Mouse (Mus musculus): Measurements from ENCODE around the gene Fam243. TPM values are rescaled to one million over a fixed set of nuclear protein-coding genes. Genes with fewer than 3 reads are reported as not detected.
A peak's percentile ranks its signal among the peaks of the same experiment; 100 is the strongest.

Gene Fam243
- polyA plus RNA-seq, 1 experiment: not detected

GRCm38 (mm10) chr16:92324309-92325061 lies 3.2 kb upstream of the Fam243 start:
- no peak for DNase-seq (ENCODE audit: extremely low spot score in 1 of 2, low spot score in 1 of 2)

DNA sequence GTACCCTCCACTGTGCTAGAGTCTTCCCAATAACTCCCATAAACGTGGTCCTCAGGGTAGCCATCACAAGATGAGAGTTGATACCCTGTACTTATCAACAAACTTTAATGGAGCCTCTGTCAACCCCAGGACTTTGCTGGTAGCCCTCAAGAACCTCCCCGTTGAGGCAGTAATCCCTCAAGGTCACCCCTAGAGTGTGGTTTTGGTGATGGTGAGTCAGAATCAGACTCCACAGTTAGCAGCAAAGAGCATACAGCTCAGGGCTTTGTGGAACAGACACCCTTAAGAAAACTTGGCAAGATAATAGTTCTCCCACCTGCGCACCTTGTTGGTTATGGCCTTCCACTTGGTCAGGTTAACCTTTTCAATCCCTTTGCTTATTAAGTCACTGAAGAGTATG lies 880 bp downstream of the Fam243 start:
- DNase-seq (ENCODE audit: extremely low spot score in 1 of 2, low spot score in 1 of 2): no peak

DNA sequence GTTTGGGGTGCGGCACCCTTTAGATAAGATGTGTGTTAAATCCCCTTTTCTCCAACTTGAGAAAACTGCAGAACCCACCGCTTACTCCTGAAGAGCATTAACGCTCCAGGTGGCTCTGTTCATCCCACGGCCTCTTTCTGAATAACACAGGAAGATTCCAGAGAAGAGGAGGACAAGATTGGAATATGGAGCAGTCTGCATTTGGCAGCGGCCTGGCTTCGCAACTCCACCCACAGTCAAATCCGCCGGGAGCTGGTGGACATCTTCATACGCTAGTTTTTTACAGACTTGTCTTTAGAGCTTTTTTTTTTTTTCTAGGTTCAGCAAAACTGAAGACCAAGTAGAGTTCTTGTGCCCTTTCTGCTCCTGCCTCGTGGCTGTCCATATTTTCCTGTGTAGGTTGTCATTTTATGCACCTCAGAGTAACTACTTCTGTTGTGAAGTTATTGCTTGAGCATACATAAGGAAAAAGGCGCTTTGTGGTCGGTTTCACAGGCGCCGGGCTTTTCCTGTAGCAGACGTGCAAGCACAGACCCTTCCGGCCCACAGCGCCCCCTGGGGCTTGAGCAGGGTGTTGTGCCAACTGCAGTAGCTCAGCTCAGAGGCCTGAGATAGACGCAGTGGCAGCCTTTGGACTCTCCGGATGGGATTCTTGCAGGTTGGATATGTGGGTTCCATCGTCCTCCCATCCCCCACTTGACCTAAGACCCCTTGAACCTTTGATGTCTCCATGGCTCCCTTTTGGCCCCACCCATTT lies 1.7 kb downstream of the Fam243 start:
- peak in 1 of 2 experiments; percentile 75 for DNase-seq (ENCODE audit: extremely low spot score in 1 of 2, low spot score in 1 of 2)

DNA sequence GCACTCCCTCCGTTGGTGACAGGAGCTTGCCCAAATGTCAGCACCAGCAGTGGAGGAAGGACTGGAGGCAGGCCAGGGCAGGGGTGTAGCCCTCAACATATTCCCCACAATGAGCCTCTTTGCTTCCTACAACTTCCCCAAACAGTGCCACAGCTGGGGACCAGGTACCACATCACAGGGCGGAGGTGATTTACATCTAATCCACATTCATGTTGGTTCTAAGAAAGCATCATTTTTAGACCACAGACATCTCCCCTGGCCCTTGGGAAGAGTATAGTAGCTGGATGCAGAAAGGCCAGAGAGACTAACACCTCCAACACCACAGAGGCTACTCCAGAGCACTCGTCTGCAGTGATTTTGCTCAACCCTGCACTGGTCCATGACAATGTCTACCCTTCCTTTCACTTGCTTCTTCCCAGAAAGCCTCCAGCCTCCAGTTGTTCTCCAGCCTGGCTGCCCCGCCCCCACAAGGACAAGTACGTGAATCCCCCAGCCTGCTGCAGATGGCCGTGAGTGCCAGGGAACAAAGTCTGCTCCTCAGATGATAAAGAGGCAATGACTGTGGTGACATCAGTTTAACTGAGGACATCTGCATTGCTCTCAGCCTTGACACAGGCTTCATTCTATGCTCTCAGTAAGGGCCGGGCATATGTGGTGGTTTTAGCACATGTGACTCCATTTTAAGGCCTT lies 5.0 kb downstream of the Fam243 start:
- no peak for DNase-seq (ENCODE audit: extremely low spot score in 1 of 2, low spot score in 1 of 2)

DNA sequence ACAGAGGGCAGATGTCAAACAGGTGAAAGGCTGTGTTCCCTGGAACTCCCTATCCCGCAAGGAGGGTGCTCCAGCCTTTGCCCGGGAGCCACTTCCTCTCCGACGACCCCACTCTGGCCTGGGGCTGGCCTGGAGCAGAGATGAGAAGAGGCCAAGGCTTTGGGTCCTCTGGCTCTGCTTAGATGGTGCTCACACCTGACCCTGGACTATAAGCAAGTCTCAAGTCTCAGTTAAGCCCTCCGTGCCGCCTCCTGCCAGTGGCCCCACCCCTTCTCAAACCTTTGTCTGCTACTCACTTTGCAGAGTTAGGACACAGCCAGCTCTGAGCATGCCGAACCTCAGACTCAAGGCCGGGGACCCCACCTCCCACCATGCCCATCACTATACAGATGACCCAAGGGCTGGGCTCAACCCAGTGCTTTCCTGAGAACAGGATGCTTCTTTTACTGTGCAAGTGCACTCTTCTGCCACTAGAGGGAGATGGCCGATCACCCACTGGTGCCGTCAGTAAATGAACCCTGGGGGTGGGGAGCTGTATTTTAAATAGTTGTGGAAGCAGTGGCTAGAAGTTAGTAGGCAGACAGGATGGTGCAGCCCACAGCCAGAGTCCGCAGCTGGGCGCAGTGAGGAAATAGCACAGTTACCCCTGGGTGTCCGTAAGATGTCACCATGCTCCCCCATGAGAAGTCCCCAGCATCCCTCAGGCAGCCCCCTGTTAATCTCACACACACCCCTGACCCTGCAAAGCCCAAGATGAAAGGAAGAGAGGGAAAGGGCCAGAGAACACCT lies 7.1 kb downstream of the Fam243 start:
- DNase-seq (ENCODE audit: extremely low spot score in 1 of 2, low spot score in 1 of 2): peak in 1 of 2 experiments; percentile 72

GRCm38 (mm10) chr16:92309126-92309525 lies 12.1 kb downstream of the Fam243 start:
- DNase-seq (ENCODE audit: extremely low spot score in 1 of 2, low spot score in 1 of 2): no peak

DNA sequence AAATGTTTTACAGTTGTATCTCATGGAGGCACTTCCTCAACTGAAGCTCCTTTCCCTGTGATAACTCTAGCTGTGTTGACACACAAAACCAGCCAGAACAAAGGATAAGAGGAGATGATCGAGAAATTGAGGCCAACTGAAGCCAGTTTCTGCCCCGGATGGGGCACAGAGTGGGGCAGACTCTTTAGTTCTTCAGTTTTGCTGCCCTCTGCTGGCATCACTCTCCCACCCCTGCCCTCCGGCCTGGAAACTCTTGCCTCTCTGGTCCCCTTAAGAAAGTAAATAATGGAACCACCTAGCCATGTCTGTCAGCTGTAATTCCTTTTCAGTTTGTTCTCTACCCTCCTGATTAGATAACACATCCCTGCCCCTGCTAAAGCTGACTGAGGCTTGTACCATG lies 13.3 kb downstream of the Fam243 start:
- no peak for DNase-seq (ENCODE audit: extremely low spot score in 1 of 2, low spot score in 1 of 2)

DNA sequence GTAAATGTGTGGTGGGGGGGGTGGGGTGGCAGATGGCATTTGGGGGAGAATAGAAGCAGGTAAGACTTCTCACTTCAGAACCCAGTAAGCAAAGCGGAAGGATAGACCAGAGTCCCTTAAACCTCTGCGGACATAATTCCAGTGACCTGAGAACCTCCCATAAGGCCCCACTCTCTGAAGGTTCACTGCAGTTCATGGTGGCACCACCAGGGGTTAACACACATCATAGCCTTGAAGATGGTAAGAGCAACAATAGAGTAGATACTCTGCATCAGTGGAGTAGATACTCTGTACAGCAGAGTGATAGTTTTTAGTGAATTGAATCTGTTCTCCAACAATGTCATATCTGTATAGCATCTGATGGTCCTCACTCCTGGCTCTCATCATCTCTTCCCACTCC lies 15.7 kb downstream of the Fam243 start:
- no peak for DNase-seq (ENCODE audit: extremely low spot score in 1 of 2, low spot score in 1 of 2)

- no peak for DNase-seq (ENCODE audit: extremely low spot score in 1 of 2, low spot score in 1 of 2)
These were observed 18.7 kb downstream of the Fam243 start for GRCm38 (mm10) chr16:92302506-92302905.

- DNase-seq (ENCODE audit: extremely low spot score in 1 of 2, low spot score in 1 of 2): peak in 1 of 2 experiments; percentile 31
These were observed 19.3 kb downstream of the Fam243 start for GRCm38 (mm10) chr16:92301989-92302388.

DNA sequence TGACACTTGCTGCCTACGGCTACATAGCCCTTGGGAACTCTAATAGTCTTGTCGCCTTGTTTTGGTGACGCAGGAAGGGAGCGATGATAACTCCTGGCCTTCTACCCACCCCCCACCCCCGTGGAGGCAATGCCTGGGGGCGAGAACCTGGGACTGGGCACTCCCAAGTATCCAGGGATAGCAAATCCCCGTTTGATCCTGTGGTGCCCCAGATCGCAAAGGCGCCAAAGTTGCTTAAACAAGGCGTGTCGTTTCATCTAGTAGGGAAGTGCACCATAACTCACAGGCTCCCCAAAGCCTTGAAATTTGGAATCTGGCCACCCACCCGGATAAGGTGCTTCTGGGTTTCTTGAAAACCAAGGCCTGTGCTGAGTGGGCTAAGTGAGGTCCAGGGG lies 19.8 kb downstream of the Fam243 start:
- peak in 1 of 2 experiments; percentile 52 for DNase-seq (ENCODE audit: extremely low spot score in 1 of 2, low spot score in 1 of 2)

DNA sequence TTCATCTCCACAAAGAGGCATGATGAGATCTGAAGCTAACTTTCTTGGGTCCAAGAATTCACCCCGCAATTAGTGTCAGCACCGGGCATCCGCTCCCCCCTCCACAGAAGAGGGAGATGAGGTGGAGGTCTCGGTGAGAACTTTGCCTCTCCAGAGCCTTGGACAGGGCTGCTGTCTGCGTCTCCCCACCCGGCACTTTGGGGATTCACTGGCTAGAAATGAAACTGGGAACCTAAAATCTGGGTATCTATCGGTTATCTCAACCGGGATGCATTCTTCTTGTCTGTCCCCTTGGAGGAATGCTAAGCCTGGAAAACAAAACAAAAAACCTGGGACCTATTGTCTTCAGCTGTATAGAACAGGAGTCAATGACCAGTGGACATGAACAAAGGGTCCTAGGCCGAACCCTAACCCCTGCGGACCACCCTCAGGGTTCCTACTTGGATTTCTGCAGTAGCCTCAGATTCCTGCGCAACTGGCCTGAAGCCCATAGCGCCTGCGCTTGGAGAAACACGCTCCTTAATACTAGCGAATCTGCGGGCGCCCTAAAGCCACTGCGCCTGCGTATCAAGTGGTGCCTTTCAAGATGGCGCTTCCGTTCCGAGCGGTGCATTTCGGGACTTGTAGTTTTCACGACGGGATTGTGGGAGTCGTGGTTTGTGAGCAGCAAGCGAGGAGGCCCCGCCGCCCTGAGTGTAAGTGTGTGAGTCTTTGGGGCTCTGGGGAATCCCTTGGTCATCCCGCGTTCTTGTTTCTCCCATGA lies 20.4 kb downstream of the Fam243 start, which contains the start of gene Smim11:
Gene Smim11, plus strand, starts transcription at position 638 of the 763 bp plus-strand sequence.
- peak; percentile 96 to 98 for DNase-seq (ENCODE audit: extremely low spot score in 1 of 2, low spot score in 1 of 2)

GRCm38 (mm10) chr16:92295328-92295727 lies 25.9 kb downstream of the Fam243 start:
- DNase-seq (ENCODE audit: extremely low spot score in 1 of 2, low spot score in 1 of 2): no peak

GRCm38 (mm10) chr16:92294267-92294970 lies 26.8 kb downstream of the Fam243 start:
- no peak for DNase-seq (ENCODE audit: extremely low spot score in 1 of 2, low spot score in 1 of 2)

DNA sequence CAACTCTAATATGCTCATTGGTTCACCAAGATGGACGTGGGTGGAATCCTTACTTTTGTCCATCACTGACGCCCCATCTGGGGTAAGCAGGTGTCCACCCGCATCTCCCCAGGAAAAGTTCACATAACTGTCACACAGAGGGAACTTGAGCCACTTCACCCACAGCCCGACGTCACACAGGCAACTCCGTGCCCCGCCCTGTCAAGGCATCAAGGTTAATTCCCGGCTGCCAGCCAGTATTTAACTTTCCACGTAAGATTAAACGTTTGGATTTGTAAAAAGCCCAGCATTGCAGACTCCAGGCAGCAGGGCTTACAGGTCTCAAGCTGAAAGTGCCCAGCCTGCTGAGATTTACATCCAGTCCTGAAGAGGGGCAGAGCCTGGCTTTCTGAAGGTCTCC lies 29.1 kb downstream of the Fam243 start, which contains the start of gene Kcne2:
Gene Kcne2, plus strand, starts transcription at position 289 of the 400 bp plus-strand sequence.
- no peak for DNase-seq (ENCODE audit: extremely low spot score in 1 of 2, low spot score in 1 of 2)

GRCm38 (mm10) chr16:92290045-92290444 lies 31.2 kb downstream of the Fam243 start:
- DNase-seq (ENCODE audit: extremely low spot score in 1 of 2, low spot score in 1 of 2): no peak

GRCm38 (mm10) chr16:92288778-92289177 lies 32.5 kb downstream of the Fam243 start:
- peak in 1 of 2 experiments; percentile 46 for DNase-seq (ENCODE audit: extremely low spot score in 1 of 2, low spot score in 1 of 2)

- peak; percentile 64 to 97 for DNase-seq (ENCODE audit: extremely low spot score in 1 of 2, low spot score in 1 of 2)
These were observed 34.6 kb downstream of the Fam243 start for GRCm38 (mm10) chr16:92286609-92287008.

GRCm38 (mm10) chr16:92285068-92285467 lies 36.2 kb downstream of the Fam243 start:
- DNase-seq (ENCODE audit: extremely low spot score in 1 of 2, low spot score in 1 of 2): no peak

Data from frontal cortex, adult 2 months (tissue).